Mouse (Mus musculus) lung, postnatal 25 days (tissue): ENCODE data around the gene Bbx.

ENCODE experiments used
- DNase-seq: peaks from one replicate; pipeline ENCODE4 v3.0.0; 2022; ENCODE audit warnings: low spot score

The Bbx gene

DNA sequence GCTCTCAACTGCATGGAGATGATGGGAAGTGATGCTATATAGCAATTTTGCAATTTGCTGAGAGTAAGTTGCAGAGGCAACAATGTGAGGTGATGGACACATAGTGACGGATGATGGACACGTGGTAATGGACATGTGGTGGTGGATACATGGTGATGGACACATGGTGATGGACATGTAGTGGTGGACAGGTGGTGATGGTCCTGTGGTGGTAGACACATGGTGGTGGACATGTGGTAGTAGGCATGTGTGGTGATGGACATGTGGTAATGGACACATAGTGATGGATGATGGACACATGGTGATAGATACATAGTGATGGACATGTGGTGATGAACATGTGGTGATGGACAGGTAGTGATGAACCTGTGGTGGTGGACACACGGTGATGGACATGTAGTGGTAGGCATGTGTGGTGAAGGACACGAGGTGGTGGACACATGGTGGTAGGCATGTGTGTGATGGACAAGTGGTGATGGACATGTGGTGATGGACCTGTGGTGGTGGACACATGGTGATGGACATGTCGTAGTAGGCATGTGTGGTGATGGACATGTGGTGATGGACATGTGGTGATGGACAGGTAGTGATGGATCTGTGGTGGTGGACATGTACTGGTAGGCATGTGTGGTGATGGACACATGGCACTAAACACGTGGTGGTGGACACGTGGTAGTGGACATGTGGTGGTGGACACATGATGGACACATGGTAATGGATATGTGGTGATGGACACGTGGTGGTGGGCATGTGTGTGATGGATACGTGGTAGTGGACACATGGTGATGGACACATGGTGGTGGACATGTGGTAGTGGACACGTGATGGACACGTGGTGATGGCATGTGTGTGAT lies 271.5 kb downstream of the Bbx start:
- DNase-seq = no peak

DNA sequence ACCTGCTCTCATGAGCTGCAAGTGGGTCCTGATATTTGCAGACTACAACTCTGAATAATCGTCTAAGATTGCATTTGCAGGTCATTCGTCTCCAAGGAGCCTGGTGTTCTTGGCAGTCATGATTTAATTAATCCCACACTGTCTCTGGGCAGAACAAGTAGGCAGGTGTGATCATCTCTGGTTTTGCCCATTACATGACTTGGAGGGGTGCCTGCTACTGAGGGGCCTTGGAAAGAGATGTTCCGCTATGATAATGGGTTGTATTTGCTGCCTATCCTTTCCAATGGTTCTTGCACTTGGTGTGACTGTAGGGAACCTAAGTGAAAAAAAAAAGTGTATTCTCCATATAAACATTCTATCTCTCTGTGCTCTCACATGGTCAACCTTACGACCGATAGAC lies 273.6 kb downstream of the Bbx start:
- DNase-seq = no peak

DNA sequence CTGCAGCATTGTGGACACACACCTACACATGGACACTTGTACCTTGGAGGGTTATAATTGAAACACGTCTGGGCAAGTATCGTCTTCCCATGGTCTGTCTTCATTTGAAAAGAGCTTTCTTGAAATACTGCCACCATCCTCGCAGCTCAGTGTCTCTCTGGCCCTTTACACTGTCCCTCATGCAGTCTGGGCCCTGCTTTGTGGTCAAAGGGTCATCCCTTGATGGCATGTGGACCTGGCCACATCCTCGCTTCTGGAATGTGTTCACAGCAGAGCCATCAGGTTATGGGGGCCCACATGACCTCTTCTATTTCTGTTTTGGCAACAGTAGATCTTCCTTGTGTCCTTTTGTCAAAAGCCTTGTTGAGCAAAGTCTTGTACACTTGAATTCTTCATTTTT lies 282.6 kb downstream of the Bbx start:
- no peak for DNase-seq

DNA sequence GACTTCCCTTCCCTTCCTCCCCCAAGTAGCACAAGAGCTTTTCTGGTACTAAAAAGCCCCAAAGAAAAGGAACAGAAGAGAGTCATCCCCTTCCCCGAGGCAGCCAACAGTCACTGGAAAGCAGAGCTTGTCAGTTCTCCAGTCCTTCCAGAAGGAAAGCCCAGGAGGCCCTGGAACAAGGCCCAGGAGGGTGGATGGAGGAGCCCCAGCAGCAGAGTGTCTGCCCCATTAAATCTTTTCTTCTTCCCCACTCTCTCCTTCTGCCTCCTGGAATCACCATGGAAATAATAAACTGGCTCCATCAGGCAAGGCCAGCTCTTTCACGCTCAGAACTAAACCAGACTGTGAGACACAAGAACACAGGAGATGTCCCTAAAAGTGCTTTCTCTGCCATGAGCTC lies 284.3 kb downstream of the Bbx start:
- no peak for DNase-seq
